Mouse (Mus musculus): ENCODE measurements around the gene Bcan. TPM values are rescaled to one million over a fixed set of nuclear protein-coding genes. Genes with fewer than 3 reads are reported as not detected.

Gene Bcan
- polyA plus RNA-seq, 1 experiment from 2014 or later, result 0.53 TPM

- no peaks in the 10 kb centered on the region for H3K9me3 ChIP-seq
- H3K27me3 ChIP-seq, result peaks cover 86% of the 10 kb centered on the region
- H3K9ac ChIP-seq, result peak overlapping the region; percentile 64
- no peak overlapping the region for H3K27ac ChIP-seq
- H3K4me3 ChIP-seq, result peak overlapping the region; percentile 58
- no peaks in the 10 kb centered on the region for H3K36me3 ChIP-seq
- peak; percentile 44 for ATAC-seq (ENCODE audit: insufficient number of reproducible peaks, insufficient read depth, low FRiP score, low TSS enrichment, low read depth)
- WGBS, result under 1% methylated on average over 63 of the region's 66 CpGs
- H3K4me2 ChIP-seq, result peak overlapping the region; percentile 99
- H3K4me1 ChIP-seq, result peaks cover 18% of the 10 kb centered on the region
Measured at GRCm38 (mm10) chr3:88022322-88023191, 22.5 kb upstream of the Bcan start.

GRCm38 (mm10) chr3:88010634-88011265 is 10.7 kb upstream of the Bcan start:
- H3K4me1 ChIP-seq, result no peaks in the 10 kb centered on the region
- no peaks in the 10 kb centered on the region for H3K36me3 ChIP-seq
- H3K27me3 ChIP-seq, result peaks cover 27% of the 10 kb centered on the region
- no peaks in the 10 kb centered on the region for H3K9me3 ChIP-seq
- H3K4me2 ChIP-seq, result no peak overlapping the region
- ATAC-seq (ENCODE audit: insufficient number of reproducible peaks, insufficient read depth, low FRiP score, low TSS enrichment, low read depth), result no peak
- WGBS, result 9% methylated on average over 6 of the region's 6 CpGs
- no peak overlapping the region for H3K27ac ChIP-seq
- no peak overlapping the region for H3K4me3 ChIP-seq
- no peak overlapping the region for H3K9ac ChIP-seq

GRCm38 (mm10) chr3:88005822-88006786 is 6.1 kb upstream of the Bcan start:
- peaks cover 4% of the 10 kb centered on the region; the same call in 1 of the 2 replicates for H3K4me1 ChIP-seq
- WGBS, result 78% methylated on average over 18 of the region's 18 CpGs
- no peak for ATAC-seq (ENCODE audit: insufficient number of reproducible peaks, insufficient read depth, low FRiP score, low TSS enrichment, low read depth)
- H3K27ac ChIP-seq, result no peak overlapping the region
- H3K9me3 ChIP-seq, result no peaks in the 10 kb centered on the region
- H3K27me3 ChIP-seq, result peaks cover 62% of the 10 kb centered on the region
- H3K4me2 ChIP-seq, result no peak overlapping the region
- H3K9ac ChIP-seq, result no peak overlapping the region
- no peak overlapping the region for H3K4me3 ChIP-seq
- H3K36me3 ChIP-seq, result no peaks in the 10 kb centered on the region

DNA sequence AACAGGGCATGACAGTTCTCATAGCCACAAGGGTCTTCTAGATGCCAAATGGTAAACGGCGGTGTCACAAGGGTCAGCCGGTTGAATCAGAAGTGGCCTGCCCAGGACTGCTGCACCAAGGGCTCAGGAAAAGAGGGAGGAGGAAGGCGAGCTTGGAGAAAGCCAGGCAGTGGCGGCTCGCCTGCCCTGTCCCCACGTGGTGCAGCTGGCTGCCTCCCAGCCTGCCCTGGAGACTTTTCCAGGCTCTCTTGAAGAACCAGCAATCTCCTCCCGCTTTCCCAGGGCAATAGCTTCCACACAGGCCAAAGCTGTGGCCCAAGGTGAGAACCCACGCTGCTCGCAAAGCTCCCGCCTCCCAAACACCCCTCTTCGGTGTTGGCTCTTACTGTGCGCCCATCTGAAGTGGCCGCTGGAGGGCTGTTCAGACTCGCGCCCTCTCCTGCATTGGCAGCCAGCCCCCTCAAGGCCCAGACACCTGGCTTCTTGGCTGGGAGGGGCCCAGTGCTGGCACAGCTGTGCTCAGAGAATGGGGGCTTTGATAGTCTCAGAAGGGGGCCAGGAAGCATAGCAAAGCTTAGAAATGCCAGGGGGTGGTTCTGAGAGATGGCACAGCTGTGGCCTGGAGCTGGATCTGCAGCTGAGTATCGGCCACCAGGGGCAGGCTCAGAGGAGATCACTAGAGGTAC is 2.4 kb upstream of the Bcan start:
- H3K27ac ChIP-seq, result no peak overlapping the region
- H3K4me3 ChIP-seq, result no peak overlapping the region
- H3K4me1 ChIP-seq, result peaks cover 25% of the 10 kb centered on the region
- H3K27me3 ChIP-seq, result peaks cover 88% of the 10 kb centered on the region
- no peak overlapping the region for H3K4me2 ChIP-seq
- no peaks in the 10 kb centered on the region for H3K36me3 ChIP-seq
- ATAC-seq (ENCODE audit: insufficient number of reproducible peaks, insufficient read depth, low FRiP score, low TSS enrichment, low read depth), result no peak
- WGBS, result 2% methylated on average over 17 of the region's 17 CpGs
- H3K9ac ChIP-seq, result no peak overlapping the region
- H3K9me3 ChIP-seq, result no peaks in the 10 kb centered on the region

DNA sequence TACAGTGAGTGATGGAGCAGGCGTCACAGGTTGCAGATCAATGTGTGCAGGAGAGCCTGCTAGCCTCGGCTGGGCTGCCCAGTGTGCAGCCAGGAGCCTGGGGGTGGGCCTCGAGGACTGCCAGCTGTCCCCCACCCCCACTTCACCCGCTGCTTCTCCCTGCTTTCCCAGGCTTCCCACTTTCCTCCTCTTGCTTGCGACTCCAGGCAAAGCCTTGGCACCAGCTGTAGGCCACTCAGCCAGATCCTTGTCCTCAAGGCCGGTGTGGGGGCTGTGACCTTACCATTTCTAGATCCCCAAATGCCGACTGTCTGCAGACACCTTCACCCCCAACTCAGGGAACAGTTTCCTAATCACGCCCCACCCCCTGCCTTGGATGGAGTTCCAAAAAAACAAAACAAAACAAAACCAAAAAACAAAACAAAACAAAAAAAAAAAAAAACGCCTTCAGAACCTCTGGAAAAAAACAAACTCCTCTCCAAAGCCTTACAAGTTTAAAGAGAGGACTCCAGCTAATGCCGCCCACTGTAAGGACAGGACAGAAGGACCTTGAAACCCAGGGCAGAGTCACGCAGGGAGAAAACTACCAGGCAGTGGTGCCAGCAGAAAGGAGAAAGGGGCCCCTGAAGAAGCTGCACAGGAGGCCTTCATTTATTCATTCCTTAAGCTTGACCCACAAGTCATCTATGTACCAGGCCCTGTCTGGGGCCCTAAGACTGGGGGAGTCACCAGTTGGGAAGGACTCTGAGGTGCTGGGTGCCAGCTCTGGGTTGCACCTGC is 976 bp upstream of the Bcan start:
- peak overlapping the region; percentile 88 for H3K4me2 ChIP-seq
- H3K27me3 ChIP-seq, result peaks cover 97% of the 10 kb centered on the region
- no peaks in the 10 kb centered on the region for H3K9me3 ChIP-seq
- peaks cover 37% of the 10 kb centered on the region for H3K4me1 ChIP-seq
- H3K27ac ChIP-seq, result no peak overlapping the region
- H3K36me3 ChIP-seq, result no peaks in the 10 kb centered on the region
- ATAC-seq (ENCODE audit: insufficient number of reproducible peaks, insufficient read depth, low FRiP score, low TSS enrichment, low read depth), result no peak
- 8% methylated on average over 11 of the region's 11 CpGs for WGBS
- H3K9ac ChIP-seq, result 0 out of 2 replicates have a peak overlapping the region, but pooled peaks have one; percentile 57
- H3K4me3 ChIP-seq, result peak overlapping the region; percentile 48

- Histone ChIP-seq H3K27me3 (peaks cover 99% of the 10 kb centered on the region), H3K9me3 (no peaks in the 10 kb centered on the region), H3K9ac (peak overlapping the region; percentile 57), H3K4me3 (peak overlapping the region; percentile 48), H3K36me3 (no peaks in the 10 kb centered on the region), H3K27ac (no peak overlapping the region), H3K4me2 (peak overlapping the region; percentile 88), H3K4me1 (peaks cover 37% of the 10 kb centered on the region)
- WGBS, result 1% methylated on average over 38 of the region's 38 CpGs
- ATAC-seq (ENCODE audit: insufficient number of reproducible peaks, insufficient read depth, low FRiP score, low TSS enrichment, low read depth), result no peak
Measured at GRCm38 (mm10) chr3:87999243-87999895, 661 bp downstream of the Bcan start.

DNA sequence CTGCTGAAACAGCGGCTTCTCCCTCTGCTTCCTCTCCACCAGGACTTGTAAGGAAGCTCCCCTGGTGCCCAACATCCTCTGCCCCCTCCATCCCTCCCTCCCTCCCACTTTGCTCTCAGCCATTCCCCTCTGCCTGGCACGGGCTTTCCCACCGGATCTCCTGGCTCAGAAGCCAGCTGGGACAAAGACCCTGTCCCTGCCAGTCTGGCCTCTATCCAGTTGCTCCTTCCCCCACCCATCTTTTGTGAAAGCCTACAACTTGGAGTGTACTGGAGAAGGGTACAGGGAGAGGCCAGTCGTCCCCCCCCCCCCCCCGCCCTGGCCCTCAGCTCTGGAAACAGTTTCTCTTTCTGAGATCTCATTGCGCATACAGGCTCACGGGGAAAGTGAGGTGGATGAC is 1.3 kb downstream of the Bcan start:
- Histone ChIP-seq H3K36me3 (no peaks in the 10 kb centered on the region), H3K4me2 (no peak overlapping the region), H3K27ac (no peak overlapping the region), H3K27me3 (peaks cover 100% of the 10 kb centered on the region), H3K4me3 (no peak overlapping the region), H3K9ac (no peak overlapping the region), H3K4me1 (peaks cover 37% of the 10 kb centered on the region), H3K9me3 (no peaks in the 10 kb centered on the region)
- WGBS, result 2% methylated on average over 5 of the region's 7 CpGs
- no peak for ATAC-seq (ENCODE audit: insufficient number of reproducible peaks, insufficient read depth, low FRiP score, low TSS enrichment, low read depth)

- under 1% methylated on average over 44 of the region's 49 CpGs for WGBS
- no peak for ATAC-seq (ENCODE audit: insufficient number of reproducible peaks, insufficient read depth, low FRiP score, low TSS enrichment, low read depth)
- Histone ChIP-seq H3K9ac (peak overlapping the region; percentile 49; the same call in 1 of the 2 replicates), H3K4me3 (peak overlapping the region; percentile 40), H3K4me1 (peaks cover 32% of the 10 kb centered on the region), H3K9me3 (no peaks in the 10 kb centered on the region), H3K36me3 (no peaks in the 10 kb centered on the region), H3K27ac (no peak overlapping the region), H3K4me2 (peak overlapping the region; percentile 59), H3K27me3 (peaks cover 99% of the 10 kb centered on the region)
Measured at GRCm38 (mm10) chr3:87996971-87997614, 2.9 kb downstream of the Bcan start.

DNA sequence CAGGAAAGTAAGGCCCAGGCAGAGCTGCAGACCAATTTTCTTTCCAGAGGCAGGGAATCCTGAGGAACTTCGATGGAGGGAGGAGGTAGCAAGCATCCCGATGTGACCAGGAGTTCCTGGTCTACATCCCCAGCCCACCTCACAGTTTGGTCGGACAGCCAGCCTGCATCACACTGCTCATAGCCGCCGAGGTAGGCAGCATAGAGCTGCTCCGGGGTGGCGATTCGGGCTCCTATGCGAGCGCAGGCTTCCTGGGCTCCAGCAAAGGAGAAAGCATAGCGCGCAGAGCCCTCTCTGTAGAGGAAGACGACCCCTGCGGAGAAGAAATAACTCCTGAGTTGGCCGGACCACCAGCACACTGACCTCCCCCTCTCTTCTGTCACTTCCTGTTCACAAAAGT is 3.6 kb downstream of the Bcan start:
- peak overlapping the region; percentile 40; the same call in 1 of the 2 replicates for H3K4me3 ChIP-seq
- ATAC-seq (ENCODE audit: insufficient number of reproducible peaks, insufficient read depth, low FRiP score, low TSS enrichment, low read depth), result no peak
- WGBS, result 1% methylated on average over 15 of the region's 15 CpGs

More for the DNA sequence above, 3.6 kb downstream of the Bcan start:
- Histone ChIP-seq H3K9me3 (no peaks in the 10 kb centered on the region), H3K36me3 (no peaks in the 10 kb centered on the region), H3K27ac (no peak overlapping the region), H3K4me2 (peak overlapping the region; percentile 59), H3K27me3 (peaks cover 99% of the 10 kb centered on the region), H3K9ac (no peak overlapping the region), H3K4me1 (peaks cover 32% of the 10 kb centered on the region)

All from embryonic facial prominence, embryonic 13.5 days (tissue).